Mouse (Mus musculus) T-helper 2 cell (primary cell): ENCODE results near the gene Raet1e.
"Not testable (repeated sequence)": the region's sequence is repeated elsewhere in the genome, so short reads cannot be mapped to it uniquely, and the experiment has no call there.

Experiments used
- in situ Hi-C: fragments of 300-600 bp; cut with MboI, MseI; formaldehyde crosslinking; loops from one replicate; pipeline ENCODE4 v1.15.1; 2025; ENCODE audit warnings: high pct_unique_total_duplicates

Raet1e gene

GRCm38 (mm10) chr10:22361415-22362352 is 203.3 kb downstream of the Raet1e start:
- in situ Hi-C loops: loop anchor here (5.0 kb wide), 1 partner anchor 189 kb away; no protein-coding TSS in a partner anchor

- in situ Hi-C loops: loop anchor here (5.0 kb wide), 1 partner anchor 190 kb away; no protein-coding TSS in a partner anchor
These were observed 204.1 kb downstream of the Raet1e start for GRCm38 (mm10) chr10:22362466-22362865.

- in situ Hi-C loops: loop anchor here (5.0 kb wide), 1 partner anchor 193 kb away; no protein-coding TSS in a partner anchor
These were observed 206.5 kb downstream of the Raet1e start for GRCm38 (mm10) chr10:22364915-22365314.

- in situ Hi-C loops: loop anchor here (5.0 to 25.0 kb wide), 2 partner anchors 189 to 344 kb away; no protein-coding TSS in a partner anchor
These were observed 222.9 kb downstream of the Raet1e start for GRCm38 (mm10) chr10:22381226-22381625.

- in situ Hi-C loops: loop anchor here (25.0 kb wide), 1 partner anchor 353 kb away; no protein-coding TSS in a partner anchor
These were observed 231.8 kb downstream of the Raet1e start for GRCm38 (mm10) chr10:22390146-22390545.

GRCm38 (mm10) chr10:22391616-22392015 is 233.2 kb downstream of the Raet1e start:
- in situ Hi-C loops: loop anchor here (25.0 kb wide), 1 partner anchor 354 kb away; no protein-coding TSS in a partner anchor

- in situ Hi-C loops: loop anchor here (25.0 kb wide), 1 partner anchor 356 kb away; no protein-coding TSS in a partner anchor
These were observed 234.9 kb downstream of the Raet1e start for GRCm38 (mm10) chr10:22393028-22393824.

GRCm38 (mm10) chr10:22396680-22397079 is 238.3 kb downstream of the Raet1e start:
- in situ Hi-C loops: loop anchor here (25.0 kb wide), 1 partner anchor 359 kb away; no protein-coding TSS in a partner anchor

GRCm38 (mm10) chr10:22402225-22402917 is 244.0 kb downstream of the Raet1e start:
- in situ Hi-C loops: loop anchor here (10.0 kb wide), 1 partner anchor 108 kb away; no protein-coding TSS in a partner anchor

- in situ Hi-C loops: not testable (repeated sequence)
These were observed 255.5 kb downstream of the Raet1e start for GRCm38 (mm10) chr10:22413702-22414494.
